Mouse (Mus musculus) thymus, postnatal 36 days (tissue): ENCODE measurements at regions not wholly inside any gene's neighbourhood (a gene's known extent, or its start where the extent isn't known, plus 50 kb on each side); places are given as distances from the start of the nearest gene placed in this dataset.

Source experiments
- DNase-seq, 2 experiments: peaks; one replicate each; pipeline ENCODE4 v3.0.0; 2022; ENCODE audit warnings: mixed read lengths in 2 of 2

DNA sequence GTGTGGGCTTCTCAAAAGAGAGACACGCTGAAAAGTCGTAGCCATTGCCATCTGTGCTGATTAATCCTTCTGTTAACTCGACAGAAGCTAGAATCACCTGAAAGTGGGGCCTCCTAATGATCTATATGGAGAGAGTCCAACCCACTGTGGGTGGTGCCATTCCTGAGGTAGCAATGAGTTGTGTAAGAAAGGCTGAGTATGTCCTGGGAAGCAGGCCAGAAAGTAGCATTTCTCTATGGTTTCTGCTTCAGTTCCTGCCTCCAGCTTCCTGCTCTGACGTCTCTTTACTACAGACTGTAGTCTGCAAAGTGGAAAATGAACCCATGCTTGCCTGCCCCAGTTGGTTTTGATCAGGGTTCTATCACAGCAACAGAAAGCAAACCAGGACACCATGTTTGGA is 380.8 kb upstream of the Camk1g start:
- DNase-seq, result no peak

- DNase-seq, result no peak
Measured at GRCm38 (mm10) chr1:193747426-193747960, 377.4 kb upstream of the Camk1g start.

GRCm38 (mm10) chr1:193742688-193743087 is 372.6 kb upstream of the Camk1g start:
- no peak for DNase-seq

DNA sequence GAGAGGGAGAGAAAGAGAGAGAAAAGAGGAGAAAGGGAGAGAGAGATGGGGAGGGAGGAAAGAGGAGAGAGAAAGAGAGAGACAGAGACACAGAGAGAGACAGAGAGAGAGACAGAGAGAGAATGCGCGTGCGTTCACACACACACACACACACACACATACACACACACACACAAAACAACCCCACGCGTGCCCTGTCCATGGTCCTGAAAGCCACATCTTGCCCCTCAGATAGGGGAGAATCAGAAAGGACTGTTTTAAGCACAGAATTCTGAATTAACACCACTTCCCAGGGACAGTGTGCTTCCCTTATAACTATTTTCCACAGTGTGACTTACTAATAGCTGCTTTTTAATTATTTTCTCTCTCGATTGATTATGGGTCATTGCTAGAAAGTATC is 368.7 kb upstream of the Camk1g start:
- no peak for DNase-seq

- no peak for DNase-seq
Measured at GRCm38 (mm10) chr1:193735949-193736518, 365.9 kb upstream of the Camk1g start.

DNA sequence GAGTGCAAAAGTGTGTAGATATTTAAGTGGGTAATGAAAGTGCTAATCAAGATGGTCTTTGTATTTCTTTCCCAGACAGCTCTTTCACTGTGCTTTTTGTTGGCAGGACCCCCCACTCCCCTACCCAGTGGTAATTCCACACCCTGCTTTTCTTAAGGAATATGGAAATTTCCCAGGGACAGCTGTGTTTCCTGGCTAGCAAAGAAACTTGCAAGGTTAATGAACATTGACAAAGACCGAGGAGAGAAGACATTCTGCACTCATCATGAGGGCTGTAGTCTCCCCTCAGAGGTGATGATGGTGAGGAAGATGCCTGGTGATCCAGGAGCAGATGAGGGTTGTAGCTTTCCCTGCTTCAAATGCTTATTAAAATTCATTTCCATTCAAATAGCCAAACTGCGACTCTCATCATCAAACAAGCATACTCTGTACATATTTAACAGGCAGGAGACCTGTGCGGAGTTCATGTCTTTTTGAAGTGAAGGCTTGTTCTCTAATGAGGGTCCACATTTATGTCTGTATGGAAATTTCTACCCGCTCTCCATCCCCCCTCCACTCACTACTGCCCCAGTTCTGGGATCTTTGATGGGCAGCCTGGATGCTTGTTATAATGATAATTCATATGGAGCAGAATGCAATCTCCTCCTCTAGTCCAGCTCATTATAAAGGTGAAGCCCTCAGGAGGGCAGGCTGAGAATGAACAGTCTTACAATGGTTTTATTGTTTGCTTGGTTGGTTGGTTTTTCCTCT is 364.1 kb upstream of the Camk1g start:
- DNase-seq, result no peak

- DNase-seq, result no peak
Measured at GRCm38 (mm10) chr1:193733402-193733801, 363.3 kb upstream of the Camk1g start.

DNA sequence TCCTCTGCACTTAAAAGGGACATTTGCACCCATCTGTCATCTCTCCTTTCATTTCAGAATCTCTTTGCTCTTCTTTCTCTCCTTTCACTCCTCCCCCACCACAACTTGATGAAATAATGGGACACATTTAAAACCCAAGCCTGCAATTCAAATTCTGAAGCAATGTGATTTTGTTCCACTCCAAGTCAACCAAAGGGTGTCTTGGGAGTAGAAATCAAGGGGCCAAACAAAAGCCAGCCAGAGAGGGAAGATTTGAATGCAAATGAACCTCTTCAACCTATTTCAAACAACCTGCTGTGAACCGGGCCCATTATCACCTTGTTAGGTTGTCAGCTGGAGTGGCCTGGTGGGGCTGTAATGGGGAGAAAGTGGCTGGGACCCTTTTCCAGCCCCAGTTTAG is 362.0 kb upstream of the Camk1g start:
- no peak for DNase-seq

GRCm38 (mm10) chr1:193721850-193722249 is 351.8 kb upstream of the Camk1g start:
- DNase-seq, result no peak

- DNase-seq, result no peak
Measured at GRCm38 (mm10) chr1:193720420-193720851, 350.3 kb upstream of the Camk1g start.

DNA sequence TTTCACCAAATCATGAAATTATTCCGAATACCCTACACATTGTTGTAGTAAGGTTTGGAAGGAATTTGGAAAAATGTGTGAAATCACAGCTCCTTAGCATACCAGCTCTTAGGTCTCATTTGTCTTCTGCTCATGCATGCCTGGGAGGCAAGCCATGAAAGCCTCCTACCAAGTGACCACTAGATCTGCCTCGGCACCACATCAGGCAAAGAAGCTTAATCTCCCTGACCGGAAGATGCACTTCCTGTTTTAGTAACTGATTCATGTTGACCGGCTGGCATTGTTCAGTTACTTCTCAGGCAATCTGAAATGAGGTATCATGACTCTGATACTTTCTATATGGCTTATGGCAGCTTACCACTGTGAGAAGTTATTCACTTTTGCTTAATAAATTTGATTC is 345.2 kb upstream of the Camk1g start:
- DNase-seq, result no peak

GRCm38 (mm10) chr1:193714631-193715030 is 344.5 kb upstream of the Camk1g start:
- no peak for DNase-seq

- no peak for DNase-seq
Measured at GRCm38 (mm10) chr1:193705205-193705604, 335.1 kb upstream of the Camk1g start.

DNA sequence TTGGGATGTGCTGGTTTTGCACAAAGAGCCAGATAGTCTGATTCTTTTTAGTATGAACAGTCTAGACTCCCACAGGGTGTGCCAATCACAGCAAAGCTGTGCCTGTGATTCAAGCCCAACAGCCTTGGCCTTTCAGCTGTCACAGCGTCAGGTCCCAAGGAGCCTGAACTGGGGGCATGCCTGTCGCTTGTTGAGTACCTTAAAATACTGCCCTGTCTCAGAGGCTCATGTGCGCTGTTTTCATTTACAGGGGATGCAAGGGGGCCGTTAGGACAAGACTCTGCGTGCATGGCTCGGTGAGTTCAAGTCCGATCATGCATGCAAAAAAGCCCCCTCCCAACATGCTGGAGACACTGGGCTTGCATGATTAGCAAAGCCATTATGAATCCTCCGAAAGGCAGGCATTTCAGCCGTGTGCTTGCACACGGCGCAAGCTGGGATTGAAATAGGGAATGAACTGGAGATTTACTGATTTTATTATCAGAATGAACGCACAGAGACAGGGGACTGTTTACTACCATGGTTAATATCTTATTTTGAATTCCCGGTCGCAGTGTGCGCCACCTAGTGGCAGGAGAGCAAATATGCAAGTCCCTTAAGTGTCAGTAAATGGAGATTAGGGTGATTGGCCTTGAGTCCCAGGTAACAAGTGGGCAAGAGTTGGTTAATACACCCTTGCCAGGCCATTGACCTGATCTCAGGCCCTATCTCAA is 332.8 kb upstream of the Camk1g start:
- peak; percentile 13 to 22 for DNase-seq

DNA sequence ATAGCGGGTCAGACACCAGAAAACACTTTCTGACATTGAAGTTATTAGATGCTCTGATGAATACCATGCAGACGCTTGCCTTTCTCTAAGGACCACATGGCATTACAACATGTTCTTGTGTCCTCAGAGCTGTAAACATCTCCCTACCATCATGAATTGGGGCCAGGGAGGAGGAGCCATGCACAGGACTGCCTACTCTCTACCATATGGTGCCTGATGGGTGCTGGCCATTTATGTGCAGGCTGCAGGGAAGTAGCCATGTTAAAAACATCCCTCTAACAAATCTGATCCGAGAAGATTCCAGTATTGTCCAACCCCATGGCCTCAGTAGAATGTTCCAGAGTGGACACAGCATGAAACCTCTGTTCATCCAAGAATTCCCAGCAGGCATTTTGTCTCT is 330.1 kb upstream of the Camk1g start:
- no peak for DNase-seq

DNA sequence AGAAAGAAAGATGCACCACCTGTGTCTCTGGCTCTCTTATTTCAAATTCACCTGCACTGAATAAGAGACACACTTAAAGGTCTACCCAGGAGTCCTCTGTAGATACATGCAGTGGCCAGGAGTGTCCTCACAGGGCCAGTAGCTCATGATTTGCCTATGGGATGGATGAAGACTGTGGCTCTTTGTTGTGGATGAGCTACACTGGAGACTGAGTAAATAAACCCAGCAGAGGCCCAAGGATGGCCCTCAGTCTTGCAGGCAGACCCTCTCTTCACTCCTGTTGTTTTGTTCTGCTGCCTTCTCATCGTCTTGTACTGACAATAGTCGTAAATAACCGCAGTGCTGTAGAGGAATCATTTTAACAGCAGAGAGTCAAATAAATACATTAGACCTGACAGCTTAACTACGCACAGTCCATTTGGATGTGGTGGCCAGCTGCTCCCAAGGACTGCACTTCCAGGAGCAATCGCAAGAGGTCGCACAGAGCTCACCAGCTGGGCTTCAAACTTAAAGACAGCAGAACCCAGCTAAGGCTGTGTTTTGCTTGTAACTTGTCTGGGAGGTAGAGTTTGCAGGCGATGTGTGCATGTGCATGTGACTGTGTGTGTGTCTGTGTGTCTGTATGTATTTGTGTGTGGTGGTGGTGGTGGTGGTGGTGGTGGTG is 328.6 kb upstream of the Camk1g start:
- peak; percentile 32 to 48 for DNase-seq

- DNase-seq, result no peak
Measured at GRCm38 (mm10) chr1:193697857-193698256, 327.8 kb upstream of the Camk1g start.

DNA sequence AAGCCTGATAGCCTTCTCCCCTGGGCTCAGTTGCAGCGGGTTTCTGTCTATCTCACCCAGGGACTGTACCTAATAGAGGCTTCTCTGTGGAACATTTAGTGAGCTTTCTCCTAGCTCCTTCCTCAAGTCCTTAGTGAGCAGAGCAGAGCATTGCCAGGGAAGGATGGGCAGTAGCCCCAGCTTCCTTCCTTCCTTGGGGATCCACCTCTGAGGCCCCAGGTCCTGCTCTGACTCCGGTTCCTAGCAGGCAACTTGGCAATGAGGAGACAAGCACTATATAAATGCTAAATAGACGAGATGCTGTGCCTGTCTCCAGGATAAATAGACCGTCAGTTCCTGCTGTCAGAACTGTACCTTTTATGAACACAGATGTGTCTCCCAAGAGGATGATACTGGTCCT is 326.9 kb upstream of the Camk1g start:
- no peak for DNase-seq

DNA sequence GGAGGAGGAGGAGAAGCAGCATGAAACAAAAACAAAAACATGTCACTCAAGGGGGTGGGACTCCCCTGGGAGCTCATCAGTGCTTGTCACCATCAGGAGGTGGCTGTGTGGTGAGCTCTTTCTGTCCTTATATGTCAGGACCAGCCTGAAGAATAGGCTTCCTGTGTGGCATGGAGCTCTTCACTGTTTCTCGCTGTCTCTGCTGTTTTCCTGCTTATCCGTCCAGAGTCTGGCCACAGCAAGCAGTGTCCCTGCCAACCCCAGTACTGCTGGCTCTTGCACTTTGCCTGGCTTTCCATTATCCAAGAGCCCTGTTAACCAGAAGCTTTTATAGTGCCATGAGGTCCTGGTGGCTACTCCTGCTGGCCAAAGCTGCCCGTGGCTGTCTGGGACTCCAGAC is 322.9 kb upstream of the Camk1g start:
- no peak for DNase-seq

- no peak for DNase-seq
Measured at GRCm38 (mm10) chr1:193689601-193690000, 319.5 kb upstream of the Camk1g start.

DNA sequence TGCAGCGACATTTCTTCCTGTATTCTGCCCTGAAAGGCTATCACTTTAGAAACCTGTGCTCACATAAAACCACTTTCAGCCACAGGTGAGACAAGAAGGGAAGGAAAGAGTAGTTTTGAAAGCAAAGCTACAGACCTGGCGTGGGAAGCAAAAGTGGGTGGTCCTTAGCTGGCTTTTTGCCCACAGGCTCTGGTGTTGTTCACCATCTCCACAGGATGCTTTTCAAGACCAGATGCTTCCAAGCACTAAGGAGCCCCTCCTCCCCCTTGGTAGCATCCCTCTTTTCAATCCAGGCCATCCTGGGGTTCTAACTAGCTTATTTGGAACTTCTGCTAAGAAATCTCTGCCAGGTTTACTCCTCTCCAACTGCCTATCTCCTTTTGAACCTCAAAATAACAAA is 312.8 kb upstream of the Camk1g start:
- DNase-seq, result no peak

DNA sequence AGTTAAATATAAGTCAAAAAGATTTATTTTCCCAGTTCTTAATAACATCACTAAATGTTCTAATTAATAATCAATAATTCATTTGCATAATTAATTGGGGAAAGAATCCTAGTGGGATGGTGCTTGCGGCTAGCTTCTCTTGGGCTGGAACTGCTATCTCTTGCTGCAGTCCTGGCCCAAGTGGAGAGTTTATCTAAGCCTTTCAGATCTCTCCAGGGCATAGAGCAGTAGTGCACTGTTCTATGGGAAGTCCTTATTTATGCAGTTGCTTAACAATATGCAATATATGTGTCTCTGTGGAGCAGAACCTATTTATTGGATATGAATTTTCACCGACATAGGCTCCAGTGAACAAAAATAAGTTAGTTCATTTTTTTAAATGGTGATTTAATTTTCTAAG is 308.4 kb upstream of the Camk1g start:
- DNase-seq, result no peak

DNA sequence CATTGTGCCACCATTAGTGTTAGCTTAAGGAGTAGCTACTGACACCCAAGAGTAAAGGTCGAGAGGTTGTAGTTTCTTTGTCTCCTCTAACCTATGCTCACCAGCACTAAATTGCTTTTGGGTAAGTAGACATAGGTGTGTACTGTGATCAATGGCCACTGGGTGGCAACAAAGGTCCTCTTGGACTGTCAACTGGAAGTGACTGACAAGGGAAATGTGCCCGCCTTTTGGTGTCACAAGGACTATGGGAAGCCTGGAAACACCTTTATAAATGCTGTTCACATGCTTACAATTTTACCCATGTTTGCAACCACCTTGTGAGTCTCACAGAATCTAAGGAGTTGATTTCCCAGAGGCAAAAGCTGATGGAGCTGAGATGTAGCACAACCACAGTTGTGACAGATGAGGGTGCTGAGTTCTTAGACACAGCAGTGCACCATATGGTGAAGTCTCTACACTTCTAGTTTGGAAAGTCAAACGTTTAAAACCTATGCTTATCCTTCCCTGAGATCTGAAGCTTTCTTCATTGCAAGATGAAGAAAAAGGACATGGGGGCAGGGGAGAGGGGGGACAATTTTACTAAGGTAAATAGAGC is 303.2 kb upstream of the Camk1g start:
- peak; percentile 5 to 6 for DNase-seq
